Mouse (Mus musculus) ES-Bruce4 (cell line): ENCODE results near the gene Atf4. TPM values are rescaled to one million over a fixed set of nuclear protein-coding genes. Genes with fewer than 3 reads are reported as not detected.

Experiments
- H3K27ac ChIP-seq: 2 replicates; pipeline ENCODE4 v1.5.1; 2012; ENCODE audit warnings: low read length, inconsistent platforms; ENCODE audit not compliant: insufficient read depth
- H3K27me3 ChIP-seq: 2 replicates; pipeline ENCODE4 v1.6.1; 2012; ENCODE audit warnings: mild to moderate bottlenecking, low read length, inconsistent platforms; ENCODE audit not compliant: control insufficient read depth, poor library complexity, insufficient read depth, severe bottlenecking
- H3K36me3 ChIP-seq: 2 replicates; pipeline ENCODE4 v1.6.1; 2012; ENCODE audit warnings: inconsistent platforms, mild to moderate bottlenecking, low read length, moderate library complexity; ENCODE audit not compliant: control insufficient read depth, poor library complexity, insufficient read depth, severe bottlenecking
- H3K4me1 ChIP-seq: one replicate; pipeline ENCODE4 v1.8.1; 2011; ENCODE audit warnings: low read length; ENCODE audit not compliant: control insufficient read depth, insufficient read depth
- H3K4me3 ChIP-seq: 2 replicates; pipeline ENCODE4 v1.5.1; 2011; ENCODE audit warnings: low read depth, mild to moderate bottlenecking, low read length
- H3K9ac ChIP-seq: 2 replicates; pipeline ENCODE4 v1.6.1; 2012; ENCODE audit warnings: low read depth, mild to moderate bottlenecking, inconsistent platforms; ENCODE audit not compliant: poor library complexity, severe bottlenecking
- H3K9me3 ChIP-seq: replicated peaks from 2 replicates; pipeline ENCODE4 v1.6.1; 2012; ENCODE audit warnings: mild to moderate bottlenecking, low read length, inconsistent platforms; ENCODE audit not compliant: control insufficient read depth, poor library complexity, insufficient read depth, severe bottlenecking
- CTCF ChIP-seq: IDR thresholded peaks from one replicate; pipeline ENCODE4 v1.8.1; 2011; ENCODE audit warnings: low read depth, low read length
- EP300 ChIP-seq: IDR thresholded peaks from 2 replicates; pipeline ENCODE4 v1.6.1; 2011; ENCODE audit warnings: low read depth, low read length; ENCODE audit not compliant: insufficient read depth
- POLR2A ChIP-seq: IDR thresholded peaks from one replicate; pipeline ENCODE4 v1.8.1; 2011; ENCODE audit warnings: low read length; ENCODE audit not compliant: insufficient read depth
- polyA plus RNA-seq: library from polyadenylated mRNA; stranded (reverse); fragments of >200 nt; gene quantifications from 2 replicates; pipeline ENCODE4 v1.2.4, GENCODE M21; 2011; ENCODE audit warnings: low read depth; ENCODE audit not compliant: missing spikeins, insufficient read depth, insufficient read length

The Atf4 gene
- polyA plus RNA-seq, 1 experiment = 193 TPM

DNA sequence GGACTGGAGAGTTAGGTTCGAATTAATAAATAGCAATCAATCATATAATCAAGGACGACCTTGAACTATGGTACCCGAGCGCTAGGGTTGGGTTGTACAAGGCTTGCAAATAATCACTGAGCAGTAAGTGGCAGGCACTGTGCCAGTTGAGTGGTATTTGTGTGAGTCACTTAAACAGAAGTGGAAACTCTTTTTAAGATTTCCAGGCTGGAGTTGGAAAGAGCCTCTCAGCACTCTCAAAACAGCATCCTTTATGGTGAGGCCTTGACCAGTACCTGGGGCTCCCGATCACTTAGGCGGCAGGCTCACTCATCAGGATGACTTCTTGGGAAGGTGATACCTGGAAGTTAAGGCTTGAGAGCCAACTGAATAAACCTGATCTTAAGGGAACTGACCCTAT, 777 bp upstream of the Atf4 start:
- TF ChIP-seq POLR2A (no peak), CTCF (no peak), EP300 (no peak)
- Histone ChIP-seq H3K4me3 (peak overlapping the region; percentile 93), H3K27me3 (no peaks in the 10 kb centered on the region), H3K4me1 (no peaks in the 10 kb centered on the region), H3K36me3 (peaks cover 39% of the 10 kb centered on the region), H3K27ac (peak overlapping the region; percentile 68), H3K9ac (peak overlapping the region; percentile 60), H3K9me3 (no peaks in the 10 kb centered on the region)

DNA sequence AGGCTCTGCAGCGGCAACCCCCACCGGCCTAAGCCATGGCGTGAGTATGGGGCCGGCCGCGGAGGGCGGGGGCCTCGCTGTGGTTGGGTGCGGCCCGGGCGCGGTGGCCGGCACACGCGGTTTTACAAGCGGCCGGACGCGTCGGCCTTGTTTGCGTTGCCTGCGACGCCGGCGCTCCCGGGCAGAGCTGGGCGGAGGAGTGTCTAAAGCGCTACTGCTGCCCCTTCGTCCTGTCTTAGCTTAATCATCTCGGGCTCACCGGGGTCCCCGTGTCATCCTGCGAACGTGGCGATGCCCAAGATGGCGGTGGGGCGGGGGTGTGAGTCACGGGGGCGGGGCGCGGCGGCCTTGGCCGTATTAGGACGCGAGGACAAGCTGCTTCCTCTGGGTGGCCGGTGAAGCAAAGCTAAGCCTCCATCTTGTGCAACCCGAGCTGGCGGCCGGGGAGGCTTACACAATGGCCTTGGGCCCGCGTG, 700 bp downstream of the Atf4 start:
- Histone ChIP-seq H3K9ac (peak overlapping the region; percentile 93), H3K27ac (peak overlapping the region; percentile 91), H3K9me3 (no peaks in the 10 kb centered on the region), H3K36me3 (peaks cover 32% of the 10 kb centered on the region), H3K4me3 (peak overlapping the region; percentile 94), H3K27me3 (no peaks in the 10 kb centered on the region), H3K4me1 (no peaks in the 10 kb centered on the region)
- TF ChIP-seq POLR2A (no peak), EP300 (no peak), CTCF (no peak)

DNA sequence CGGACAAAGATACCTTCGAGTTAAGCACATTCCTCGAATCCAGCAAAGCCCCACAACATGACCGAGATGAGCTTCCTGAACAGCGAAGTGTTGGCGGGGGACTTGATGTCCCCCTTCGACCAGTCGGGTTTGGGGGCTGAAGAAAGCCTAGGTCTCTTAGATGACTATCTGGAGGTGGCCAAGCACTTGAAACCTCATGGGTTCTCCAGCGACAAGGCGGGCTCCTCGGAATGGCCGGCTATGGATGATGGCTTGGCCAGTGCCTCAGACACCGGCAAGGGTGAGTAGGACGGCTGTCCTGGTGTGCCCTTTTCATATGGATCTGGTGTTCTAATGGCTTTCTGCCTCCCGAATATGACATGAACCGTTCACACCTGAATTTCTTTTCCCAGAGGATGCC, 1.3 kb downstream of the Atf4 start:
- no peaks in the 10 kb centered on the region for H3K9me3 ChIP-seq
- peak overlapping the region; percentile 94 for H3K4me3 ChIP-seq
- no peaks in the 10 kb centered on the region for H3K4me1 ChIP-seq
- TF ChIP-seq EP300 = no peak
- TF ChIP-seq CTCF = no peak
- no peak for TF ChIP-seq POLR2A
- peaks cover 27% of the 10 kb centered on the region for H3K36me3 ChIP-seq
- peak overlapping the region; percentile 93 for H3K9ac ChIP-seq
- H3K27me3 ChIP-seq = no peaks in the 10 kb centered on the region
- H3K27ac ChIP-seq = peak overlapping the region; percentile 91

DNA sequence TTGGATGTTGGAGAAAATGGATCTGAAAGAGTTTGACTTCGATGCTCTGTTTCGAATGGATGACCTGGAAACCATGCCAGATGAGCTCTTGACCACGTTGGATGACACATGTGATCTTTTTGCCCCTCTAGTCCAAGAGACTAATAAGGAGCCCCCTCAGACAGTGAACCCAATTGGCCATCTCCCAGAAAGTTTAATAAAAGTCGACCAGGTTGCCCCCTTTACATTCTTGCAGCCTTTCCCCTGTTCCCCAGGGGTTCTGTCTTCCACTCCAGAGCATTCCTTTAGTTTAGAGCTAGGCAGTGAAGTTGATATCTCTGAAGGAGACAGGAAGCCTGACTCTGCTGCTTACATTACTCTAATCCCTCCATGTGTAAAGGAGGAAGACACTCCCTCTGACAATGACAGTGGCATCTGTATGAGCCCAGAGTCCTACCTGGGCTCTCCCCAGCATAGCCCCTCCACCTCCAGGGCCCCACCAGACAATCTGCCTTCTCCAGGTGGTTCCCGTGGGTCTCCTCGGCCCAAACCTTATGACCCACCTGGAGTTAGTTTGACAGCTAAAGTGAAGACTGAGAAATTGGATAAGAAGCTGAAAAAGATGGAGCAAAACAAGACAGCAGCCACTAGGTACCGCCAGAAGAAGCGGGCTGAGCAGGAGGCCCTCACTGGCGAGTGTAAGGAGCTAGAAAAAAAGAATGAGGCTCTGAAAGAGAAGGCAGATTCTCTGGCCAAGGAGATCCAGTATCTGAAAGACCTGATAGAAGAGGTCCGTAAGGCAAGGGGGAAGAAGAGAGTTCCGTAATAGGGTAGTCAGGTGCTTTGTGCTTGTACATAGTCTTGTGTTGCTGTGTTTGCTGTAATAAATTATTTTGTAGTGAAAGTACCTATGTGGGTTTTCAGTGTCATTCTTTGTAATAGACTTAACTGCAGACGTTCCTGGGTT, 1.9 kb downstream of the Atf4 start:
- H3K27ac ChIP-seq = peak overlapping the region; percentile 91
- H3K36me3 ChIP-seq = peaks cover 27% of the 10 kb centered on the region
- no peak for TF ChIP-seq EP300
- TF ChIP-seq CTCF = no peak
- TF ChIP-seq POLR2A = no peak
- peak overlapping the region; percentile 94 for H3K4me3 ChIP-seq
- H3K4me1 ChIP-seq = no peaks in the 10 kb centered on the region
- H3K27me3 ChIP-seq = no peaks in the 10 kb centered on the region
- H3K9me3 ChIP-seq = no peaks in the 10 kb centered on the region
- H3K9ac ChIP-seq = peak overlapping the region; percentile 93

DNA sequence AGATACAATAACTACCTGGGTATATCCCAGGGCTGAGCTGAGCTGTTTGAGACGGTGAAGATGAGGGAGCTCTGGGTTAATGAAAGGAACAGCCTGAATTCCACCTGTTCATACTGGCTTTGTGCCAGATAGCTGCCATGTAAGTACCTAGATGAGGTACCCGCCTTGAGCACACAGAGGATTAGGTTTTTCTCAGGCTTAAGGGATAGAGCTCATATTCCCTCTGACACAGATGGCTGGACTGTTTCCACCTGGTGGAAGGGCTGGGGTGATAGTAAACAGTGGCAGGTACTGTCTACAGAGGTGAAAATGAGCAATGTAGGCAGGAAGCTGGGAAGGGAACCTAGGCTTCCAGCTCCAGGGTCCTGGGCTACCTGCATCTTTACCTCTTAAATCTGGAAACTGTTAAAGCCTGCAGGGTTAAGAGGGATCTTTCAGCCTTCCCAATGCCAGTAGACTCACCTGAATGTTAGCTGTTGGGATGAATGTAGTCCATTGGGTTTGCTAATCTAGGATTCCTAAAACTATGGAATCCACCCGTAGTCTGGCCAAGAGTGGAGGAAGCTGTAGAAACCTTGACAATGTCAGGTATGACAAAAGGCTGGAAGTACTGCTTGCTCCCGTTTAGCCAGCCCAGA, 2.7 kb downstream of the Atf4 start:
- H3K4me1 ChIP-seq = no peaks in the 10 kb centered on the region

More for the DNA sequence above, 2.7 kb downstream of the Atf4 start:
- peak overlapping the region; percentile 91 for H3K27ac ChIP-seq
- peaks cover 27% of the 10 kb centered on the region for H3K36me3 ChIP-seq
- H3K9me3 ChIP-seq = no peaks in the 10 kb centered on the region
- 0 out of 2 replicates have a peak overlapping the region, but pooled peaks have one; percentile 12 for H3K4me3 ChIP-seq
- peak overlapping the region; percentile 93 for H3K9ac ChIP-seq
- H3K27me3 ChIP-seq = no peaks in the 10 kb centered on the region
- peak; percentile 57 for TF ChIP-seq POLR2A
- TF ChIP-seq EP300 = no peak
- no peak for TF ChIP-seq CTCF
